Mouse (Mus musculus) MEL (cell line): ENCODE measurements around the gene Srcap. TPM values are rescaled to one million over a fixed set of nuclear protein-coding genes. Genes with fewer than 3 reads are reported as not detected.

Source experiments
- DNase-seq: peaks from one replicate; pipeline ENCODE4 v3.0.0; 2011; ENCODE audit warnings: low read depth, low spot score
- H3K27ac ChIP-seq: 2 replicates; pipeline ENCODE4 v1.5.1; 2012; ENCODE audit warnings: low read depth, mild to moderate bottlenecking, control low read depth, low read length, moderate library complexity; ENCODE audit not compliant: control insufficient read depth
- H3K27me3 ChIP-seq, 2 experiments: fragments of 150-350 bp in 1 of 2; sonication (generic) in 1 of 2; 2 replicates each; pipeline ENCODE4 v1.6.1; 2012; ENCODE audit warnings: low read length in 2 of 2, mild to moderate bottlenecking in 2 of 2, improper control_type of control experiment in 1 of 2, moderate library complexity in 1 of 2; ENCODE audit not compliant: insufficient read depth in 2 of 2, control insufficient read depth in 1 of 2
- H3K36me3 ChIP-seq, 2 experiments: 2 replicates each; pipeline ENCODE4 v1.6.1; 2012 to 2014; ENCODE audit warnings: low read length in 2 of 2, improper control_type of control experiment in 1 of 2, inconsistent platforms in 1 of 2, mild to moderate bottlenecking in 1 of 2; ENCODE audit not compliant: insufficient read depth in 2 of 2, control insufficient read depth in 1 of 2
- H3K4me1 ChIP-seq, 2 experiments: fragments of 150-350 bp in 1 of 2; sonication (generic) in 1 of 2; 2 replicates each; pipeline ENCODE4 v1.6.1; 2012; ENCODE audit warnings: low read length in 2 of 2, improper control_type of control experiment in 1 of 2, mild to moderate bottlenecking in 1 of 2; ENCODE audit not compliant: insufficient read depth in 2 of 2, control insufficient read depth in 1 of 2
- H3K4me3 ChIP-seq, 2 experiments: fragments of 150-350 bp in 1 of 2; sonication (generic) in 1 of 2; 2 replicates each; pipeline ENCODE4 v1.5.1; 2012; ENCODE audit warnings: low read depth in 2 of 2, low read length in 2 of 2, mild to moderate bottlenecking in 2 of 2, moderate library complexity in 2 of 2, control low read depth in 1 of 2, improper control_type of control experiment in 1 of 2; ENCODE audit not compliant: control insufficient read depth in 1 of 2, insufficient read depth in 1 of 2
- H3K79me2 ChIP-seq: 2 replicates; pipeline ENCODE4 v1.6.1; 2012; ENCODE audit warnings: mild to moderate bottlenecking, low read length, moderate library complexity; ENCODE audit not compliant: control insufficient read depth, poor library complexity, insufficient read depth
- H3K9ac ChIP-seq: 2 replicates; pipeline ENCODE4 v1.6.1; 2012; ENCODE audit warnings: low read depth, mild to moderate bottlenecking, control low read depth, low read length, moderate library complexity; ENCODE audit not compliant: control insufficient read depth, poor library complexity, severe bottlenecking
- H3K9me3 ChIP-seq: fragments of 150-350 bp; sonication (generic); replicated peaks from 2 replicates; pipeline ENCODE4 v1.6.1; 2012; ENCODE audit warnings: mild to moderate bottlenecking, low read length, improper control_type of control experiment, moderate library complexity; ENCODE audit not compliant: insufficient read depth
- BHLHE40 ChIP-seq: IDR thresholded peaks from 2 replicates; pipeline ENCODE4 v1.6.1; 2012; ENCODE audit warnings: low read depth, mild to moderate bottlenecking, inconsistent platforms, low read length, improper control_type of control experiment, borderline replicate concordance
- CHD1 ChIP-seq: IDR thresholded peaks from 2 replicates; pipeline ENCODE4 v1.6.1; 2012; ENCODE audit warnings: low read depth, mild to moderate bottlenecking, inconsistent platforms, low read length, improper control_type of control experiment
- CHD2 ChIP-seq: IDR thresholded peaks from 2 replicates; pipeline ENCODE4 v1.6.1; 2011; ENCODE audit warnings: low read length, improper control_type of control experiment
- CTCF ChIP-seq, 3 experiments: IDR thresholded peaks in 2 of 3; conservative IDR thresholded peaks in 1 of 3; 2 replicates each; pipeline ENCODE4 v1.5.1; 2011 to 2012; ENCODE audit warnings: low read length in 3 of 3, low read depth in 2 of 3, mild to moderate bottlenecking in 2 of 3, improper control_type of control experiment in 1 of 3, inconsistent platforms in 1 of 3, mixed read lengths in 1 of 3, moderate library complexity in 1 of 3; ENCODE audit not compliant: control insufficient read depth in 1 of 3, insufficient read depth in 1 of 3, poor library complexity in 1 of 3, severe bottlenecking in 1 of 3
- E2F4 ChIP-seq: IDR thresholded peaks from 2 replicates; pipeline ENCODE4 v1.6.1; 2011; ENCODE audit warnings: low read depth, low read length, improper control_type of control experiment, borderline replicate concordance
- ELF1 ChIP-seq: IDR thresholded peaks from 2 replicates; pipeline ENCODE4 v1.6.1; 2014; ENCODE audit warnings: low read depth, mild to moderate bottlenecking, inconsistent platforms, low read length, improper control_type of control experiment, moderate library complexity
- EP300 ChIP-seq, 2 experiments: IDR thresholded peaks; 2 replicates each; pipeline ENCODE4 v1.6.1; 2011; ENCODE audit warnings: improper control_type of control experiment in 2 of 2, low read length in 2 of 2, low read depth in 1 of 2, mild to moderate bottlenecking in 1 of 2
- ETS1 ChIP-seq: IDR thresholded peaks from 2 replicates; pipeline ENCODE4 v1.6.1; 2012; ENCODE audit warnings: low read depth, mild to moderate bottlenecking, inconsistent platforms, low read length, improper control_type of control experiment, moderate library complexity
- GABPA ChIP-seq: IDR thresholded peaks from 2 replicates; pipeline ENCODE4 v1.6.1; 2012; ENCODE audit warnings: low read depth, mild to moderate bottlenecking, inconsistent platforms, low read length, improper control_type of control experiment, moderate library complexity
- GATA1 ChIP-seq: IDR thresholded peaks from 2 replicates; pipeline ENCODE4 v1.6.1; 2011; ENCODE audit warnings: low read depth, low read length, improper control_type of control experiment
- HCFC1 ChIP-seq: IDR thresholded peaks from 2 replicates; pipeline ENCODE4 v1.6.1; 2012; ENCODE audit warnings: low read depth, mild to moderate bottlenecking, inconsistent platforms, low read length, improper control_type of control experiment, moderate library complexity
- JUND ChIP-seq: IDR thresholded peaks from 2 replicates; pipeline ENCODE4 v1.6.1; 2011; ENCODE audit warnings: low read depth, mild to moderate bottlenecking, improper control_type of control experiment, low read length
- KAT2A ChIP-seq: conservative IDR thresholded peaks from 2 replicates; pipeline ENCODE4 v1.6.1; 2012; ENCODE audit warnings: low read depth, low read length, improper control_type of control experiment, inconsistent platforms
- MAFK ChIP-seq: IDR thresholded peaks from 2 replicates; pipeline ENCODE4 v1.6.1; 2011; ENCODE audit warnings: low read depth, mild to moderate bottlenecking, low read length, improper control_type of control experiment, borderline replicate concordance
- MAX ChIP-seq: IDR thresholded peaks from 2 replicates; pipeline ENCODE4 v1.6.1; 2011; ENCODE audit warnings: low read length, improper control_type of control experiment
- MAZ ChIP-seq: IDR thresholded peaks from 2 replicates; pipeline ENCODE4 v1.6.1; 2012; ENCODE audit warnings: low read depth, mild to moderate bottlenecking, inconsistent platforms, low read length, improper control_type of control experiment
- MEF2A ChIP-seq: IDR thresholded peaks from 2 replicates; pipeline ENCODE4 v1.6.1; 2014; ENCODE audit warnings: low read depth, mild to moderate bottlenecking, inconsistent platforms, low read length, improper control_type of control experiment; ENCODE audit not compliant: poor library complexity, insufficient replicate concordance, severe bottlenecking; ENCODE audit errors: extremely low read depth
- MXI1 ChIP-seq: IDR thresholded peaks from 2 replicates; pipeline ENCODE4 v1.6.1; 2011; ENCODE audit warnings: mild to moderate bottlenecking, low read depth, low read length, improper control_type of control experiment
- MYB ChIP-seq: IDR thresholded peaks from 2 replicates; pipeline ENCODE4 v1.6.1; 2011; ENCODE audit warnings: mild to moderate bottlenecking, low read depth, low read length, improper control_type of control experiment
- MYC ChIP-seq: IDR thresholded peaks from 2 replicates; pipeline ENCODE4 v1.6.1; 2011; ENCODE audit warnings: low read depth, mild to moderate bottlenecking, low read length, improper control_type of control experiment, moderate library complexity
- NELFE ChIP-seq: IDR thresholded peaks from 2 replicates; pipeline ENCODE4 v1.6.1; 2011; ENCODE audit warnings: low read depth, low read length, improper control_type of control experiment
- NRF1 ChIP-seq: IDR thresholded peaks from 2 replicates; pipeline ENCODE4 v1.6.1; 2014; ENCODE audit warnings: low read depth, mild to moderate bottlenecking, inconsistent platforms, low read length, improper control_type of control experiment, moderate library complexity; ENCODE audit not compliant: poor library complexity, insufficient read depth, severe bottlenecking
- POLR2A ChIP-seq, 2 experiments: IDR thresholded peaks; 2 replicates each; pipeline ENCODE4 v1.6.1; 2011 to 2012; ENCODE audit warnings: low read length in 2 of 2, mild to moderate bottlenecking in 2 of 2, control low read depth in 1 of 2, improper control_type of control experiment in 1 of 2, low read depth in 1 of 2, moderate library complexity in 1 of 2; ENCODE audit not compliant: control insufficient read depth in 1 of 2, insufficient read depth in 1 of 2, poor library complexity in 1 of 2
- POLR2AphosphoS2 ChIP-seq: IDR thresholded peaks from 2 replicates; pipeline ENCODE4 v1.6.1; 2011; ENCODE audit warnings: low read length, improper control_type of control experiment
- POLR2AphosphoS5 ChIP-seq: IDR thresholded peaks from 2 replicates; pipeline ENCODE4 v1.6.1; 2012; ENCODE audit warnings: low read depth, borderline replicate concordance, mild to moderate bottlenecking, inconsistent platforms, low read length, moderate library complexity, mixed read lengths
- RCOR1 ChIP-seq: IDR thresholded peaks from 2 replicates; pipeline ENCODE4 v1.6.1; 2012; ENCODE audit warnings: low read depth, mild to moderate bottlenecking, inconsistent platforms, low read length, improper control_type of control experiment
- SIN3A ChIP-seq: IDR thresholded peaks from 2 replicates; pipeline ENCODE4 v1.6.1; 2012; ENCODE audit warnings: low read length, improper control_type of control experiment, inconsistent platforms
- TAL1 ChIP-seq: IDR thresholded peaks from 2 replicates; pipeline ENCODE4 v1.6.1; 2012; ENCODE audit warnings: mild to moderate bottlenecking, inconsistent platforms, low read length, moderate library complexity, mixed read lengths
- TBP ChIP-seq: IDR thresholded peaks from 2 replicates; pipeline ENCODE4 v1.8.0; 2011; ENCODE audit warnings: low read depth, low read length, improper control_type of control experiment
- TCF12 ChIP-seq: IDR thresholded peaks from 2 replicates; pipeline ENCODE4 v1.6.1; 2014; ENCODE audit warnings: low read depth, mild to moderate bottlenecking, inconsistent platforms, low read length, improper control_type of control experiment, moderate library complexity
- USF1 ChIP-seq: IDR thresholded peaks from 2 replicates; pipeline ENCODE4 v1.6.1; 2014; ENCODE audit warnings: low read depth, mild to moderate bottlenecking, inconsistent platforms, low read length, improper control_type of control experiment, moderate library complexity
- USF2 ChIP-seq, 2 experiments: IDR thresholded peaks; 2 replicates each; pipeline ENCODE4 v1.6.1; 2011 to 2012; ENCODE audit warnings: improper control_type of control experiment in 2 of 2, low read length in 2 of 2, borderline replicate concordance in 1 of 2, inconsistent platforms in 1 of 2, low read depth in 1 of 2, mild to moderate bottlenecking in 1 of 2; ENCODE audit not compliant: insufficient read depth in 1 of 2
- ZC3H11A ChIP-seq: IDR thresholded peaks from 2 replicates; pipeline ENCODE4 v1.6.1; 2012; ENCODE audit warnings: low read depth, mild to moderate bottlenecking, inconsistent platforms, low read length, improper control_type of control experiment
- ZKSCAN1 ChIP-seq: IDR thresholded peaks from 2 replicates; pipeline ENCODE4 v1.6.1; 2012; ENCODE audit warnings: low read depth, mild to moderate bottlenecking, inconsistent platforms, low read length, improper control_type of control experiment, moderate library complexity
- ZMIZ1 ChIP-seq: IDR thresholded peaks from 2 replicates; pipeline ENCODE4 v1.6.1; 2012; ENCODE audit warnings: low read depth, mild to moderate bottlenecking, inconsistent platforms, low read length, improper control_type of control experiment, moderate library complexity
- ZNF384 ChIP-seq: IDR thresholded peaks from 2 replicates; pipeline ENCODE4 v1.6.1; 2012; ENCODE audit warnings: low read depth, mild to moderate bottlenecking, inconsistent platforms, low read length, improper control_type of control experiment
- polyA plus RNA-seq, 2 experiments: library from polyadenylated mRNA; stranded (reverse) in 1 of 2; unstranded in 1 of 2; fragments of >175 nt in 1 of 2; fragments of >200 nt in 1 of 2; gene quantifications; 2 replicates each; pipeline versions ENCODE4 v1.2.1 to v1.2.4; 2012; ENCODE audit warnings: low replicate concordance in 2 of 2, low read depth in 1 of 2; ENCODE audit not compliant: insufficient read length in 2 of 2, insufficient read depth in 1 of 2, missing spikeins in 1 of 2
- total RNA-seq: library from RNA; depleted of rRNA; stranded (reverse); fragments of 300-350 nt; gene quantifications from 2 replicates; pipeline ENCODE4 v1.2.3, GENCODE M21; 2012

The Srcap gene
- total and polyA plus RNA-seq, 3 experiments: 20.3 to 45.1 (median 34.3) TPM

DNA sequence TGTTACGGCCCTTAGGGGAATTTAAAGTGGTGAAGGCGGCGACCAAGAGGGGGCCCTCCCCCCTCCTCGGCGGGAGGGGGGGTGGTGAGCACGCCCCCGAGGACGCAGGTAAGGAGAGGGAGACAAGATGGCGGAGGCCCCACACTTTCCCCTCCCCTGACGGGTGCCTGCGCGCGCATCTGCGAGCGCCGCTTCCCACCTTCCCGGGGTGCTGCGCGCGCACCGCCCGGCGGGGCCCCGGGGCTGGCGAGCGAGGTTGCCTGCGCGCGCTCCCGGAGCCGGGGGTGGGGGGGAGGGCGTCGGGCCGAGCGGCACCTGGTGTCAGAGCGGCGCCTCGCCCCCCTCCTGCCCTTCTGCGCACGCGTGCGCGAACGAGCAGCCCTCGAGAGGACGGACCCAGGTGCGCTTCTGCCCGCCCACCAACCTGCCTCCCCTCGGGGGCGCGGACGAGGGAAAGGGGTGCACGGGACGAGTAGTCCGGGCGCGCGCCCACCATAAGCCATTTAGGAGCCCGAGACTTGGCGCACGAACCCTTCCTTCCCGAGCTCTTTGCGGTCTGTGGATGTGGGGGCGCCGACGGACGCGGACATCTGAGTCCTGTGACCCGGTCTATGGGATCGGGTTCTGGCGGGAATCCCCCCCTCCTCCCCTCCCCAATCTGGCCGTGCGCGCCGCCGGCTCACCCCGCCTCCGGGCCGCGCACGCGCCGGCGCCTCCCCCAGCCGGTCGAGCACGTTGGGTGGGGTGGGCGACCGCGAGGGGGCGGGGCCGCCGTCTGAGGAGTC, 640 bp downstream of the Srcap start:
- H3K9ac ChIP-seq: peak overlapping the region; percentile 97
- peak overlapping the region; percentile 95 for H3K27ac ChIP-seq
- no peaks in the 10 kb centered on the region for H3K27me3 ChIP-seq
- TF ChIP-seq TCF12 (no peak), CTCF (IDR thresholded peaks at IDR 0.05 in 2 of 3, conservative IDR thresholded peaks at IDR 0.05 in 1 of 3; ENCODE audit: control insufficient read depth in 1 of 3, insufficient read depth in 1 of 3, low read depth in 2 of 3, low read length in 3 of 3, poor library complexity in 1 of 3, severe bottlenecking in 1 of 3) (no peak), POLR2AphosphoS5 (no peak), SIN3A (no peak; the same call in 1 of the 2 replicates), USF2 (IDR thresholded peaks at IDR 0.05; ENCODE audit: borderline replicate concordance in 1 of 2, insufficient read depth in 1 of 2, low read depth in 1 of 2, low read length in 2 of 2) (no peak), MXI1 (0 out of 2 replicates have a peak, but pooled peaks have one; percentile 22), ZMIZ1 (no peak), MYB (no peak), ETS1 (no peak), MAX (peak; percentile 69; the same call in 1 of the 2 replicates), HCFC1 (no peak), ZKSCAN1 (no peak), TBP (no peak), NELFE (no peak), GABPA (no peak), POLR2A (IDR thresholded peaks at IDR 0.05; ENCODE audit: control insufficient read depth in 1 of 2, insufficient read depth in 1 of 2, low read depth in 1 of 2, low read length in 2 of 2, poor library complexity in 1 of 2) (no peak), CHD2 (no peak), TAL1 (no peak), NRF1 (peak; percentile 77), MEF2A (no peak), POLR2AphosphoS2 (no peak), ZC3H11A (no peak), USF1 (no peak), KAT2A (no peak), ELF1 (no peak), RCOR1 (no peak), JUND (no peak), CHD1 (peak; percentile 96; the same call in 1 of the 2 replicates), GATA1 (no peak), BHLHE40 (no peak), MYC (no peak), E2F4 (0 out of 2 replicates have a peak, but pooled peaks have one; percentile 70), MAZ (peak; percentile 89), MAFK (no peak), EP300 (IDR thresholded peaks at IDR 0.05; ENCODE audit: low read depth in 1 of 2, low read length in 2 of 2) (peak in 1 of 2 experiments; percentile 46; a peak in 2 of 4 replicates), ZNF384 (no peak)
- peaks cover 3 to 9% of the 10 kb centered on the region in 2 experiments; a peak in 2 of 4 replicates for H3K4me1 ChIP-seq
- no peaks in the 10 kb centered on the region for H3K9me3 ChIP-seq
- H3K4me3 ChIP-seq: peak overlapping the region; percentile 69 to 78
- peak; percentile 93 for DNase-seq
- H3K79me2 ChIP-seq: peaks cover 32% of the 10 kb centered on the region
- H3K36me3 ChIP-seq: peaks cover 12 to 35% of the 10 kb centered on the region in 2 experiments
